Mouse (Mus musculus) cortical plate, adult 2 months (tissue): ENCODE results near the gene Stard7. TPM values are rescaled to one million over a fixed set of nuclear protein-coding genes. Genes with fewer than 3 reads are reported as not detected.

ENCODE experiments used
- H3K27ac ChIP-seq: fragments of 200-500 bp; 2 replicates; pipeline ENCODE4 v1.5.1; 2012; ENCODE audit warnings: low read length, control low read depth, inconsistent platforms; ENCODE audit not compliant: insufficient read depth
- H3K4me1 ChIP-seq: fragments of 200-500 bp; 2 replicates; pipeline ENCODE4 v1.6.1; 2011; ENCODE audit warnings: low read length; ENCODE audit not compliant: control insufficient read depth, insufficient read depth
- H3K4me3 ChIP-seq: fragments of 200-500 bp; 2 replicates; pipeline ENCODE4 v1.5.1; 2011; ENCODE audit warnings: mild to moderate bottlenecking, low read length, control low read depth; ENCODE audit not compliant: insufficient read depth
- CTCF ChIP-seq: fragments of 200-500 bp; IDR thresholded peaks from 2 replicates; pipeline ENCODE4 v1.5.1; 2011; ENCODE audit warnings: mild to moderate bottlenecking, control low read depth, low read length; ENCODE audit not compliant: insufficient read depth; ENCODE audit errors: extremely low read depth
- POLR2A ChIP-seq: fragments of 200-500 bp; IDR thresholded peaks from 2 replicates; pipeline ENCODE4 v1.6.1; 2011; ENCODE audit warnings: mild to moderate bottlenecking, low read length, control low read depth; ENCODE audit not compliant: insufficient read depth; ENCODE audit errors: extremely low read depth
- polyA plus RNA-seq: library from polyadenylated mRNA; depleted of rRNA; stranded (reverse); fragments of >200 nt; gene quantifications from 2 replicates; pipeline ENCODE4 v1.2.3, GENCODE M21; 2012

Stard7 gene
- polyA plus RNA-seq, 1 experiment: 96.1 TPM

- Histone ChIP-seq H3K4me1 (no peaks in the 10 kb centered on the region), H3K4me3 (no peak overlapping the region), H3K27ac (no peak overlapping the region)
- TF ChIP-seq CTCF: no peak
These were observed 64.1 kb downstream of the Stard7 start for GRCm38 (mm10) chr2:127333945-127334603.

- no peak overlapping the region for H3K27ac ChIP-seq
- no peaks in the 10 kb centered on the region for H3K4me1 ChIP-seq
- TF ChIP-seq CTCF (no peak), POLR2A (no peak)
- no peak overlapping the region for H3K4me3 ChIP-seq
These were observed 65.1 kb downstream of the Stard7 start for GRCm38 (mm10) chr2:127335078-127335541.

- Histone ChIP-seq H3K4me1 (no peaks in the 10 kb centered on the region), H3K27ac (no peak within 1 kb of the TSS), H3K4me3 (peak within 1 kb of the TSS; percentile 32)
- TF ChIP-seq POLR2A: no peak
- TF ChIP-seq CTCF: no peak
These were observed 65.9 kb downstream of the Stard7 start, which contains the start of gene Dusp2 for GRCm38 (mm10) chr2:127335767-127336496. Dusp2 (plus strand) TSS chr2:127336159.

- TF ChIP-seq POLR2A (no peak), CTCF (no peak)
- H3K4me1 ChIP-seq: no peaks in the 10 kb centered on the region
- H3K4me3 ChIP-seq: peak overlapping the region; percentile 32
- H3K27ac ChIP-seq: no peak overlapping the region
These were observed 66.4 kb downstream of the Stard7 start for GRCm38 (mm10) chr2:127336497-127336832.

- TF ChIP-seq CTCF (no peak), POLR2A (no peak)
- Histone ChIP-seq H3K4me1 (no peaks in the 10 kb centered on the region), H3K27ac (no peak overlapping the region), H3K4me3 (peak overlapping the region; percentile 32; the same call in 1 of the 2 replicates)
These were observed 66.9 kb downstream of the Stard7 start for GRCm38 (mm10) chr2:127336885-127337284.

GRCm38 (mm10) chr2:127337531-127337930, 67.5 kb downstream of the Stard7 start:
- Histone ChIP-seq H3K27ac (no peak overlapping the region), H3K4me1 (no peaks in the 10 kb centered on the region), H3K4me3 (no peak overlapping the region)
- TF ChIP-seq CTCF: no peak
- no peak for TF ChIP-seq POLR2A

- Histone ChIP-seq H3K4me3 (no peak overlapping the region), H3K27ac (no peak overlapping the region), H3K4me1 (no peaks in the 10 kb centered on the region)
- TF ChIP-seq CTCF (no peak), POLR2A (no peak)
These were observed 68.0 kb downstream of the Stard7 start for GRCm38 (mm10) chr2:127338012-127338411.

GRCm38 (mm10) chr2:127338416-127338815, 68.4 kb downstream of the Stard7 start, which contains the start of gene Astl:
Astl (plus strand) TSS chr2:127338639.
- TF ChIP-seq CTCF (no peak), POLR2A (no peak)
- no peak within 1 kb of the TSS for H3K27ac ChIP-seq
- H3K4me3 ChIP-seq: no peak within 1 kb of the TSS
- no peaks in the 10 kb centered on the region for H3K4me1 ChIP-seq

- H3K4me1 ChIP-seq: no peaks in the 10 kb centered on the region
These were observed 68.8 kb downstream of the Stard7 start for GRCm38 (mm10) chr2:127338833-127339232.

GRCm38 (mm10) chr2:127339262-127339661, 69.2 kb downstream of the Stard7 start:
- Histone ChIP-seq H3K4me3 (no peak overlapping the region), H3K4me1 (no peaks in the 10 kb centered on the region), H3K27ac (no peak overlapping the region)
- TF ChIP-seq POLR2A (no peak), CTCF (no peak)

More at GRCm38 (mm10) chr2:127338833-127339232, 68.8 kb downstream of the Stard7 start:
- TF ChIP-seq POLR2A (no peak), CTCF (no peak)
- Histone ChIP-seq H3K4me3 (no peak overlapping the region), H3K27ac (no peak overlapping the region)
